Mouse (Mus musculus) stomach, embryonic 15.5 days (tissue): ENCODE measurements around the gene Cbx2. TPM values are rescaled to one million over a fixed set of nuclear protein-coding genes. Genes with fewer than 3 reads are reported as not detected.

Experiments used
- ATAC-seq: fragments of 200-750 bp; cut with Nextera tagmentation; 2 replicates; pipeline ENCODE4 v1.8.0; 2017; ENCODE audit warnings: low read depth, moderate number of reproducible peaks, moderate TSS enrichment; ENCODE audit not compliant: insufficient read depth, low FRiP score
- H3K27ac ChIP-seq: fragments of 300-500 bp; sonication (generic); 2 replicates; pipeline ENCODE4 v1.5.1; 2015; ENCODE audit warnings: mild to moderate bottlenecking, inconsistent platforms
- H3K27me3 ChIP-seq: fragments of 300-500 bp; sonication (generic); replicated peaks from 2 replicates; pipeline ENCODE4 v1.6.1; 2015; ENCODE audit warnings: inconsistent platforms
- H3K36me3 ChIP-seq: fragments of 300-500 bp; sonication (generic); 2 replicates; pipeline ENCODE4 v1.6.1; 2015; ENCODE audit warnings: inconsistent platforms
- H3K4me1 ChIP-seq: fragments of 300-500 bp; sonication (generic); 2 replicates; pipeline ENCODE4 v1.6.1; 2015; ENCODE audit warnings: inconsistent platforms
- H3K4me2 ChIP-seq: fragments of 300-500 bp; sonication (generic); 2 replicates; pipeline ENCODE4 v1.6.1; 2015; ENCODE audit warnings: mild to moderate bottlenecking, inconsistent platforms
- H3K4me3 ChIP-seq: fragments of 300-500 bp; sonication (generic); replicated peaks from 2 replicates; pipeline ENCODE4 v1.5.1; 2015; ENCODE audit warnings: inconsistent platforms
- H3K9ac ChIP-seq: fragments of 300-500 bp; sonication (generic); 2 replicates; pipeline ENCODE4 v1.6.1; 2015; ENCODE audit warnings: inconsistent platforms
- H3K9me3 ChIP-seq: fragments of 300-500 bp; sonication (generic); 2 replicates; pipeline ENCODE4 v1.6.1; 2016; ENCODE audit warnings: inconsistent platforms
- WGBS: fragments of 180-500 bp; shearing (Covaris S2); methylation state at CpG from one replicate; pipeline ENCODE4 v1.1.7; 2015; 5-methylcytosine and 5-hydroxymethylcytosine counted together
- polyA plus RNA-seq: library from polyadenylated mRNA; unstranded; fragments of >200 nt; fragmentation: Nextera tagmentation; extraction: Ambion mirVana; gene quantifications from 2 replicates; pipeline ENCODE4 v1.2.1, GENCODE M21; 2015

Gene Cbx2
- polyA plus RNA-seq, 1 experiment from 2014 or later = 21.3 TPM

DNA sequence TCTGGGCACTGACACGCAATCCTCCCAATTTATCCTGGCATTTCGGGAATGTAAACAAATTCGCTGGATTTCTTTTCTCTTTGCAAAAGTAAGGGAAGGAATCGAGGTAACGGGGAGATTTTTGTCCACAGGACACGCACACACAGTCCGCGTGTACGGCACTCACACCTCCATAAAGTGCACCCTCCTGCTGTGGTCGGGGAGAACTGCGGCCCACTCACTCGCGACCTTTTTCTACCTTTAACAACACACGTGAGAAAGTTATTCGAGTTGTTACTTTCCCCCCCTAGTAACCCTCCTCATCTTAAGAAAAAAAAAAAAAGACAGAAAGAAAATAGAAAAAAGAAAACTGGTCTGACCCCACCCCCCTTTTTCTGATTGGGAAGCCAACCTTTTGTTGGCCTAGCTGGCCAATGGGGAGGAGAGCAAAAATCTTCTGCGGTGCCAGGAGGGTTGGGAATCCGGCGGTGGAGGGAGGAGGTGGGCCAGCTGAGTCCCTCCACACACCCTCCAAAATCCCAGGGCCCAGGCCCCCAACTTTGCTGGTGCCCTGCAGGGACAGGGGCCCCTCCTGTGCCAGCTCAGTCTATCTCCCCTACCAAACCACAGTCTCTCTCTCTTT is 15.1 kb downstream of the Cbx2 start:
- H3K27me3 ChIP-seq = peaks cover 63% of the 10 kb centered on the region
- H3K36me3 ChIP-seq = peaks cover 8% of the 10 kb centered on the region; the same call in 1 of the 2 replicates
- H3K4me2 ChIP-seq = peak overlapping the region; percentile 92
- peaks cover 68% of the 10 kb centered on the region for H3K4me1 ChIP-seq
- WGBS = 30% methylated on average over 18 of the region's 18 CpGs
- no peak overlapping the region for H3K27ac ChIP-seq
- ATAC-seq = no peak
- peak overlapping the region; percentile 43 for H3K4me3 ChIP-seq
- no peak overlapping the region for H3K9ac ChIP-seq
- H3K9me3 ChIP-seq = no peaks in the 10 kb centered on the region

DNA sequence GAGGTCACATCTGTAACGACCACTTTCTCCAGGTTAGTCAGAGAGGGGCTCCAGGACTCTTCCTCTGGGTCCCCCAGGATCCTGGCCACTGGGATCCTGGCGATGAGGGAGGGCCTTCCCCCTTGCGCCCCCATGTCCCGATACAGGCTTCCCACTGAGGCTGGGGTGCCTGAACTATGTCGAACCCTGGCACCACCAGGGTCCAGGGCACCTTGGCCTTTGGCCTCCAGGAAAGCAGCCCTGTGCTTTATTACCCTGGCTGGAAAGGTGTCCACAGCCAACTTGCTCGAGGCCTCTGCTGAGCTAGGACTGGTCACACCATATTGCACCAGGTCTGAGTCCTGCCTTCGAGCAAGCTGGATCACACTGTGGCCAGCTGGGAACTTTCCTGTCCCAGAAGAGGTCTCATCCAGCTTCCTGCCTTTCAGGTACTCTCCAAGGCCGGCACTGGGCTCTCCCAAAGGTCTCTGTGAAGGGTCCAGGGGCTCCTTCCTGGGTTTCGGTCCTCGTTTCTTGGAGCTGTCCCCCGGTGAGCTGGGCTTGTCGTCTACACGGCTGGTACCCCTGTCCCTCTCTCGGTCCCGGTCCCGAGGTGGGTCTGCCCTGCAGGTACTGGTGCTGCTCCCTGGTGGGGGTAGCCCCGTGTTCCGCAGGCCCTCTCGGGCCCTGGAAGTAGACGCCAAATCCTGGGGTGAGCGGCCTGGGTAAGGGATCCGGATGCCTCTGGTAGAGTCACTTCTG is 16.2 kb downstream of the Cbx2 start:
- H3K36me3 ChIP-seq = peaks cover 8% of the 10 kb centered on the region; the same call in 1 of the 2 replicates
- H3K9me3 ChIP-seq = no peaks in the 10 kb centered on the region
- H3K4me2 ChIP-seq = no peak overlapping the region
- WGBS = 69% methylated on average over 22 of the region's 22 CpGs
- H3K4me3 ChIP-seq = no peak overlapping the region
- peaks cover 70% of the 10 kb centered on the region for H3K27me3 ChIP-seq
- no peak for ATAC-seq
- H3K9ac ChIP-seq = no peak overlapping the region
- H3K4me1 ChIP-seq = peaks cover 69% of the 10 kb centered on the region
- no peak overlapping the region for H3K27ac ChIP-seq

DNA sequence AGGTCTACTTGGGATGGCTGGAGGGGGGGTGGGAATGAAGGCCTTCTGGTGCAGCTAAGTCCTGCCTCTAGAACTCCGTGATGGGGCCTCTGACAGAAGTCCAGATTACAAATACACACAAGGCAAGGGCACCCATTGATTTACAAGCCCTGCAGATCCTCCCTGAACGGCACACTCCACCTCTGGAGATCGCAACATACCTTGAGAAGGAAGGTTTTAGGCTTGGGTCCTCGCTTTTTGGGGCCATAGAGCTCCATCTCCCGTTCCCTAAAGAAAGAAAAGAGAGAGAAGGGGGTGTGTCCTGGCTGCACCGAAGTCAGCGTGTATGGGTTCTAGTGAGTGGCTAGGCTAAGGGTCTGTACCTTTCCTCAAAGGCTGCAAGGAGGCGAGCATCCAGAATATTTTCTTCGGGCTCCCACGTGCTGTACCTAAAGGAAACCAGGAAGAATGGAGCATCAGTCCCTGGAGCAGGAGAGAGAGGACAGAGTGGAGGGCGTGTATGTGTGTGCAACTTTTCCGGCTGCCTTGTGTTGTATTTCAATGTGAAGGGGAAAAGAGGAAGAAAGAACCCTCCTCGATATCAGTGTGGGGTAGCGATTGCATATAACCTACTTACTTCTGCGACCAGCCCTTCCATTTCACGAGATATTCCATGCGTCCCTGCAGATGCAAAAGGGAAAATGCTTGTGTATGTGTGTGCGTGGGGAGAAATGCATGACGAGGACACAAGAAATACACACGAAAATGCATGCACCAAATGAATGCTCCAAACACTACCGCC is 17.2 kb downstream of the Cbx2 start:
- WGBS = 14% methylated on average over 21 of the region's 21 CpGs
- no peak for ATAC-seq
- peak overlapping the region; percentile 73 for H3K9ac ChIP-seq
- H3K9me3 ChIP-seq = no peaks in the 10 kb centered on the region
- H3K4me2 ChIP-seq = peak overlapping the region; percentile 87
- H3K27ac ChIP-seq = no peak overlapping the region
- peaks cover 67% of the 10 kb centered on the region for H3K4me1 ChIP-seq
- peaks cover 71% of the 10 kb centered on the region for H3K27me3 ChIP-seq
- H3K4me3 ChIP-seq = peak overlapping the region; percentile 76
- peaks cover 8% of the 10 kb centered on the region; the same call in 1 of the 2 replicates for H3K36me3 ChIP-seq

- peak; percentile 91 for ATAC-seq
- under 1% methylated on average over 58 of the region's 63 CpGs for WGBS
- Histone ChIP-seq H3K36me3 (peaks cover 8% of the 10 kb centered on the region; the same call in 1 of the 2 replicates), H3K27me3 (peaks cover 71% of the 10 kb centered on the region), H3K27ac (peak within 1 kb of the TSS; percentile 81), H3K4me2 (peak within 1 kb of the TSS; percentile 99), H3K4me3 (peak within 1 kb of the TSS; percentile 76), H3K9ac (peak within 1 kb of the TSS; percentile 73), H3K9me3 (no peaks in the 10 kb centered on the region), H3K4me1 (peaks cover 62% of the 10 kb centered on the region)
Measured at GRCm38 (mm10) chr11:119040600-119041324, 18.0 kb downstream of the Cbx2 start, which contains the start of gene Cbx8. Gene Cbx8 (minus strand): TSS chr11:119040969.

GRCm38 (mm10) chr11:119041325-119041716 is 18.6 kb downstream of the Cbx2 start:
- ATAC-seq = no peak
- WGBS = under 1% methylated on average over 31 of the region's 31 CpGs
- Histone ChIP-seq H3K36me3 (peaks cover 8% of the 10 kb centered on the region; the same call in 1 of the 2 replicates), H3K4me3 (peak overlapping the region; percentile 76), H3K9me3 (no peaks in the 10 kb centered on the region), H3K27me3 (peaks cover 71% of the 10 kb centered on the region), H3K4me2 (peak overlapping the region; percentile 99), H3K4me1 (peaks cover 64% of the 10 kb centered on the region), H3K27ac (no peak overlapping the region), H3K9ac (peak overlapping the region; percentile 48; the same call in 1 of the 2 replicates)

- ATAC-seq = no peak
- H3K4me3 ChIP-seq = peak overlapping the region; percentile 76
- peaks cover 72% of the 10 kb centered on the region for H3K27me3 ChIP-seq
- H3K9me3 ChIP-seq = no peaks in the 10 kb centered on the region
- peaks cover 69% of the 10 kb centered on the region for H3K4me1 ChIP-seq
- H3K27ac ChIP-seq = no peak overlapping the region
- 1% methylated on average over 31 of the region's 31 CpGs for WGBS
- H3K9ac ChIP-seq = no peak overlapping the region
- peak overlapping the region; percentile 99 for H3K4me2 ChIP-seq
- H3K36me3 ChIP-seq = peaks cover 8% of the 10 kb centered on the region; the same call in 1 of the 2 replicates
Measured at GRCm38 (mm10) chr11:119041750-119042465, 19.1 kb downstream of the Cbx2 start.

DNA sequence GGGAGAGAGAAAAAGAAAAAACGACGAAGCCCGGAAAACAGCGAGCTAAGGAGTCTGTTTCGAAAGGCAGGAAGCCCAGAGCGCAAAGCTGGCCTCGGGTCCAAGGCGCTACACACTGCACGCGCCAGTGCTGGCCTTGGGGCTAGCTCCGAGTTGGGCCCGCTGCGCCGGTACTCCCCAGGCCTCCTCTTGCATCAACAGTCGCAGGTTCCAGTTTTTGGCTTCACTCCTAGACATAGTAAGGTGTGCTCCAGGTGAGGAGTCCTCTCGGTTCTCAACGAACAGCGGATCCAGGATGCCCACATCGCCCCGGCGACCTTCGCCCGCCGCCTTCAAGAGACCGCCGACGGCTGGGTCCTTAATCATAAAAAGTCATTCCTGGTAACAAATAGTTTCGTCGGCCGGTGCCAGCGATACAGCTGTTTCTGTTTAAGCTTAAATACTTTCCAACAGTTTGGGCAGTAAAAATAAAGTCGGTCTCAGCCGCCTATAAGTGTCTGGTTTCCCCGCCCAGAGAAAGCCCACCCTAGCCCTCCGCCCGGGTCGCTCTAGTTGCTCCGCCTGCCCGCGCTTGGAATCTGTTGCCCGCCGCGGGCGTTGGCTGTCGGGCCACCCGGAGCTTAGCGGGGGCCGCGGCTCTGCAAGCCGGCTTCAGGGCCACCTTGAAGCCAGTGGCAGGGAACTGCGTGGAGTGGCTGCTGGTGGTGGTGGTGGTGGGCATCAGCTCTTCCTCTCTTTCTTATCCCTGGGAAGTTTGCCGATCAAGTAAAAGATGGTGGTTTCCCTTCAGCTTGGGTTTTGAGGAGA is 19.9 kb downstream of the Cbx2 start:
- H3K4me1 ChIP-seq = peaks cover 67% of the 10 kb centered on the region
- H3K36me3 ChIP-seq = peaks cover 8% of the 10 kb centered on the region; the same call in 1 of the 2 replicates
- H3K9me3 ChIP-seq = no peaks in the 10 kb centered on the region
- H3K27ac ChIP-seq = no peak overlapping the region
- H3K27me3 ChIP-seq = peaks cover 76% of the 10 kb centered on the region
- H3K4me3 ChIP-seq = peak overlapping the region; percentile 76
- 2% methylated on average over 52 of the region's 52 CpGs for WGBS
- peak overlapping the region; percentile 37 for H3K4me2 ChIP-seq
- no peak for ATAC-seq
- H3K9ac ChIP-seq = 0 out of 2 replicates have a peak overlapping the region, but pooled peaks have one; percentile 6

GRCm38 (mm10) chr11:119043273-119043540 is 20.4 kb downstream of the Cbx2 start:
- peaks cover 66% of the 10 kb centered on the region for H3K4me1 ChIP-seq

DNA sequence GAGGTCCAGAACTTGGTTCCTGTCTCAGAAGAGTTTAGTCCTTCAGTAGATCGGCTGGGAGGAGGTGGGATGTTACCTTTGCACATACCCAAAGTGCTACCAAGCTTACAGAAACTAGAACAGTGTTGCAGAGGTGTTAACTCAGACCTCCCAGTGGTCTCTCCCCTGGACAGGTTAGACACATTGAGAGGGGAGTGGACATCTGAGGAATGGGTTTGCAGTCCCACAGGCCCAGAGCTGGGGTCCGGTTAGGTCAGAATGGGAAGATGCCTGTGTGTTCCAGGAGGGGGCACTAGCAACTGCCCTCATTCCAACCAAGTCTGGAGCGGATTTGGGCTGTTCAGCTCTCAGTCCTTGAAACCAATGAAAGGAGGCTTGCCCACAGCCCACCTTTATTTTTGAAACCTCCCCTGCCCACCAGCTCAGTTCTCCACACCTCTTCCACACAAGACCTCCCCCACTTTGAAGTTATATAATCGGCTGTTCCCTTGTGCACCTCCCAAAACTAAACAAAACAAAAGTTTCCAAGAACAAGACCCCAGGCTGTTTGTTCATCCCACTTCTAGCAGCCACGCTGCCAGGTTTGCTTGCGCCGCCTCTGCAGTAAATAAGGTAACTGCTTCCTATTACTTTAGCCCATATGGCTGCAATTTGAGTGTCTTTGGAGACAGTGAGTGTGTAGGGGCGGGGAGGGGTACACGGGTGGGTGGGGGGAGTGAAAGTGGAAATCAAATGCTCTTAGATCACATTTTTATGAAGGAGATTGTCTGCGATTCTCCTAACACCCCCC is 21.2 kb downstream of the Cbx2 start:
- Histone ChIP-seq H3K9ac (no peak overlapping the region), H3K4me1 (peaks cover 61% of the 10 kb centered on the region), H3K4me2 (peak overlapping the region; percentile 35; the same call in 1 of the 2 replicates), H3K27me3 (peaks cover 79% of the 10 kb centered on the region), H3K27ac (no peak overlapping the region), H3K4me3 (no peak overlapping the region), H3K9me3 (no peaks in the 10 kb centered on the region), H3K36me3 (peaks cover 3% of the 10 kb centered on the region; the same call in 1 of the 2 replicates)
- 8% methylated on average over 10 of the region's 10 CpGs for WGBS
- ATAC-seq = no peak

More at GRCm38 (mm10) chr11:119043273-119043540, 20.4 kb downstream of the Cbx2 start:
- WGBS = 10% methylated on average over 4 of the region's 4 CpGs
- 0 out of 2 replicates have a peak overlapping the region, but pooled peaks have one; percentile 8 for H3K4me3 ChIP-seq
- no peak overlapping the region for H3K27ac ChIP-seq
- H3K9ac ChIP-seq = 0 out of 2 replicates have a peak overlapping the region, but pooled peaks have one; percentile 6
- peaks cover 8% of the 10 kb centered on the region; the same call in 1 of the 2 replicates for H3K36me3 ChIP-seq
- no peaks in the 10 kb centered on the region for H3K9me3 ChIP-seq
- no peak overlapping the region; the same call in 1 of the 2 replicates for H3K4me2 ChIP-seq
- peaks cover 76% of the 10 kb centered on the region for H3K27me3 ChIP-seq
- no peak for ATAC-seq
